Mouse (Mus musculus): ENCODE measurements around the gene Hist1h3d. TPM values are rescaled to one million over a fixed set of nuclear protein-coding genes. Genes with fewer than 3 reads are reported as not detected.

Gene Hist1h3d
- polyA plus RNA-seq, 1 experiment from 2014 or later: 9.6 TPM

- 87% methylated on average over 7 of the region's 7 CpGs for WGBS
- Histone ChIP-seq H3K27ac (ENCODE audit: low read depth) (no peak overlapping the region), H3K4me3 (ENCODE audit: low read depth, low read length) (no peak overlapping the region), H3K9me3 (ENCODE audit: control insufficient read depth, low read length) (no peaks in the 10 kb centered on the region), H3K27me3 (replicated peaks; ENCODE audit: control insufficient read depth, insufficient read depth, low read length) (no peaks in the 10 kb centered on the region), H3K4me2 (ENCODE audit: low read length) (no peak overlapping the region), H3K36me3 (ENCODE audit: control insufficient read depth, insufficient read depth, low read length) (no peaks in the 10 kb centered on the region), H3K4me1 (replicated peaks; ENCODE audit: control insufficient read depth, insufficient read depth, low read length) (no peaks in the 10 kb centered on the region), H3K9ac (ENCODE audit: low read length) (no peak overlapping the region)
- DNase-seq (ENCODE audit: low spot score) (peak; percentile 39), ATAC-seq (replicated peaks; ENCODE audit: low FRiP score, low TSS enrichment, low read depth) (no peak)
These were observed 20.2 kb downstream of the Hist1h3d start for GRCm38 (mm10) chr13:23595622-23596372.

- Histone ChIP-seq H3K27me3 (replicated peaks; ENCODE audit: control insufficient read depth, insufficient read depth, low read length) (no peaks in the 10 kb centered on the region), H3K4me1 (replicated peaks; ENCODE audit: control insufficient read depth, insufficient read depth, low read length) (no peaks in the 10 kb centered on the region), H3K36me3 (ENCODE audit: control insufficient read depth, insufficient read depth, low read length) (no peaks in the 10 kb centered on the region), H3K9ac (ENCODE audit: low read length) (no peak overlapping the region), H3K4me2 (ENCODE audit: low read length) (no peak overlapping the region), H3K9me3 (ENCODE audit: control insufficient read depth, low read length) (no peaks in the 10 kb centered on the region), H3K4me3 (ENCODE audit: low read depth, low read length) (no peak overlapping the region), H3K27ac (ENCODE audit: low read depth) (no peak overlapping the region)
- peak; percentile 64; the same call in 1 of the 2 replicates for ATAC-seq (replicated peaks; ENCODE audit: low FRiP score, low TSS enrichment, low read depth)
- WGBS: 8% methylated on average over 9 of the region's 9 CpGs
- peak; percentile 87 for DNase-seq (ENCODE audit: low spot score)
These were observed 22.4 kb downstream of the Hist1h3d start for GRCm38 (mm10) chr13:23597957-23598356.

- H3K4me1 ChIP-seq (replicated peaks; ENCODE audit: control insufficient read depth, insufficient read depth, low read length): no peaks in the 10 kb centered on the region
- no peak for DNase-seq (ENCODE audit: low spot score)
- no peak for ATAC-seq (replicated peaks; ENCODE audit: low FRiP score, low TSS enrichment, low read depth)
- H3K36me3 ChIP-seq (ENCODE audit: control insufficient read depth, insufficient read depth, low read length): no peaks in the 10 kb centered on the region
- 72% methylated on average over 7 of the region's 7 CpGs for WGBS
- no peaks in the 10 kb centered on the region for H3K27me3 ChIP-seq (replicated peaks; ENCODE audit: control insufficient read depth, insufficient read depth, low read length)
- no peaks in the 10 kb centered on the region for H3K9me3 ChIP-seq (ENCODE audit: control insufficient read depth, low read length)
- H3K4me2 ChIP-seq (ENCODE audit: low read length): no peak overlapping the region
- H3K4me3 ChIP-seq (ENCODE audit: low read depth, low read length): no peak overlapping the region
- no peak overlapping the region for H3K9ac ChIP-seq (ENCODE audit: low read length)
- H3K27ac ChIP-seq (ENCODE audit: low read depth): no peak overlapping the region
These were observed 27.7 kb downstream of the Hist1h3d start for GRCm38 (mm10) chr13:23603182-23603699.

- no peak for DNase-seq (ENCODE audit: low spot score)
These were observed 28.9 kb downstream of the Hist1h3d start for GRCm38 (mm10) chr13:23604452-23604851.

GRCm38 (mm10) chr13:23605052-23605451, 29.5 kb downstream of the Hist1h3d start:
- Histone ChIP-seq H3K4me2 (ENCODE audit: low read length) (no peak overlapping the region), H3K9me3 (ENCODE audit: control insufficient read depth, low read length) (no peaks in the 10 kb centered on the region), H3K4me1 (replicated peaks; ENCODE audit: control insufficient read depth, insufficient read depth, low read length) (no peaks in the 10 kb centered on the region), H3K27ac (ENCODE audit: low read depth) (no peak overlapping the region), H3K4me3 (ENCODE audit: low read depth, low read length) (no peak overlapping the region), H3K9ac (ENCODE audit: low read length) (no peak overlapping the region), H3K27me3 (replicated peaks; ENCODE audit: control insufficient read depth, insufficient read depth, low read length) (no peaks in the 10 kb centered on the region), H3K36me3 (ENCODE audit: control insufficient read depth, insufficient read depth, low read length) (no peaks in the 10 kb centered on the region)
- no peak for ATAC-seq (replicated peaks; ENCODE audit: low FRiP score, low TSS enrichment, low read depth)
- no peak for DNase-seq (ENCODE audit: low spot score)
- 89% methylated on average over 3 of the region's 3 CpGs for WGBS

More at GRCm38 (mm10) chr13:23604452-23604851, 28.9 kb downstream of the Hist1h3d start:
- Histone ChIP-seq H3K9me3 (ENCODE audit: control insufficient read depth, low read length) (no peaks in the 10 kb centered on the region), H3K9ac (ENCODE audit: low read length) (no peak overlapping the region), H3K27ac (ENCODE audit: low read depth) (no peak overlapping the region), H3K4me1 (replicated peaks; ENCODE audit: control insufficient read depth, insufficient read depth, low read length) (no peaks in the 10 kb centered on the region), H3K4me3 (ENCODE audit: low read depth, low read length) (no peak overlapping the region), H3K27me3 (replicated peaks; ENCODE audit: control insufficient read depth, insufficient read depth, low read length) (no peaks in the 10 kb centered on the region), H3K36me3 (ENCODE audit: control insufficient read depth, insufficient read depth, low read length) (no peaks in the 10 kb centered on the region), H3K4me2 (ENCODE audit: low read length) (no peak overlapping the region)
- no peak for ATAC-seq (replicated peaks; ENCODE audit: low FRiP score, low TSS enrichment, low read depth)
- 85% methylated on average over 3 of the region's 3 CpGs for WGBS

- WGBS: 84% methylated on average over 4 of the region's 4 CpGs
- H3K36me3 ChIP-seq (ENCODE audit: control insufficient read depth, insufficient read depth, low read length): no peaks in the 10 kb centered on the region
- ATAC-seq (replicated peaks; ENCODE audit: low FRiP score, low TSS enrichment, low read depth): no peak
- no peaks in the 10 kb centered on the region for H3K9me3 ChIP-seq (ENCODE audit: control insufficient read depth, low read length)
- H3K4me2 ChIP-seq (ENCODE audit: low read length): no peak overlapping the region
- no peaks in the 10 kb centered on the region for H3K4me1 ChIP-seq (replicated peaks; ENCODE audit: control insufficient read depth, insufficient read depth, low read length)
- DNase-seq (ENCODE audit: low spot score): no peak
- no peak overlapping the region for H3K27ac ChIP-seq (ENCODE audit: low read depth)
- no peaks in the 10 kb centered on the region for H3K27me3 ChIP-seq (replicated peaks; ENCODE audit: control insufficient read depth, insufficient read depth, low read length)
- no peak overlapping the region for H3K4me3 ChIP-seq (ENCODE audit: low read depth, low read length)
- no peak overlapping the region for H3K9ac ChIP-seq (ENCODE audit: low read length)
These were observed 33.6 kb downstream of the Hist1h3d start for GRCm38 (mm10) chr13:23609209-23609608.

GRCm38 (mm10) chr13:23609844-23610243, 34.3 kb downstream of the Hist1h3d start:
- Histone ChIP-seq H3K27me3 (replicated peaks; ENCODE audit: control insufficient read depth, insufficient read depth, low read length) (no peaks in the 10 kb centered on the region), H3K27ac (ENCODE audit: low read depth) (no peak overlapping the region), H3K9me3 (ENCODE audit: control insufficient read depth, low read length) (no peaks in the 10 kb centered on the region), H3K4me3 (ENCODE audit: low read depth, low read length) (no peak overlapping the region), H3K9ac (ENCODE audit: low read length) (no peak overlapping the region), H3K4me1 (replicated peaks; ENCODE audit: control insufficient read depth, insufficient read depth, low read length) (no peaks in the 10 kb centered on the region), H3K36me3 (ENCODE audit: control insufficient read depth, insufficient read depth, low read length) (no peaks in the 10 kb centered on the region), H3K4me2 (ENCODE audit: low read length) (no peak overlapping the region)
- DNase-seq (ENCODE audit: low spot score): no peak
- no peak for ATAC-seq (replicated peaks; ENCODE audit: low FRiP score, low TSS enrichment, low read depth)

- H3K27me3 ChIP-seq (replicated peaks; ENCODE audit: control insufficient read depth, insufficient read depth, low read length): no peaks in the 10 kb centered on the region
- 70% methylated on average over 2 of the region's 2 CpGs for WGBS
- no peak overlapping the region for H3K4me3 ChIP-seq (ENCODE audit: low read depth, low read length)
- no peak for DNase-seq (ENCODE audit: low spot score)
- no peaks in the 10 kb centered on the region for H3K9me3 ChIP-seq (ENCODE audit: control insufficient read depth, low read length)
- no peaks in the 10 kb centered on the region for H3K36me3 ChIP-seq (ENCODE audit: control insufficient read depth, insufficient read depth, low read length)
- H3K27ac ChIP-seq (ENCODE audit: low read depth): no peak overlapping the region
- H3K9ac ChIP-seq (ENCODE audit: low read length): no peak overlapping the region
- no peaks in the 10 kb centered on the region for H3K4me1 ChIP-seq (replicated peaks; ENCODE audit: control insufficient read depth, insufficient read depth, low read length)
- H3K4me2 ChIP-seq (ENCODE audit: low read length): no peak overlapping the region
- ATAC-seq (replicated peaks; ENCODE audit: low FRiP score, low TSS enrichment, low read depth): no peak
These were observed 34.8 kb downstream of the Hist1h3d start for GRCm38 (mm10) chr13:23610393-23610792.

GRCm38 (mm10) chr13:23611638-23612037, 36.1 kb downstream of the Hist1h3d start:
- Histone ChIP-seq H3K9ac (ENCODE audit: low read length) (no peak overlapping the region), H3K4me3 (ENCODE audit: low read depth, low read length) (no peak overlapping the region), H3K4me2 (ENCODE audit: low read length) (no peak overlapping the region), H3K27ac (ENCODE audit: low read depth) (no peak overlapping the region), H3K36me3 (ENCODE audit: control insufficient read depth, insufficient read depth, low read length) (no peaks in the 10 kb centered on the region), H3K27me3 (replicated peaks; ENCODE audit: control insufficient read depth, insufficient read depth, low read length) (no peaks in the 10 kb centered on the region), H3K4me1 (replicated peaks; ENCODE audit: control insufficient read depth, insufficient read depth, low read length) (no peaks in the 10 kb centered on the region), H3K9me3 (ENCODE audit: control insufficient read depth, low read length) (no peaks in the 10 kb centered on the region)
- 85% methylated on average over 3 of the region's 3 CpGs for WGBS
- ATAC-seq (replicated peaks; ENCODE audit: low FRiP score, low TSS enrichment, low read depth) (no peak), DNase-seq (ENCODE audit: low spot score) (no peak)

All from intestine, embryonic 14.5 days (tissue).